Mouse (Mus musculus) cerebellum, adult 2 months (tissue): Measurements from ENCODE around the gene Gsk3b.

Experiments
- CTCF ChIP-seq: fragments of 200-500 bp; IDR thresholded peaks from 2 replicates; pipeline ENCODE4 v1.5.1; 2011; ENCODE audit warnings: low read depth, mild to moderate bottlenecking, control low read depth, low read length, moderate library complexity, borderline replicate concordance; ENCODE audit not compliant: insufficient read depth
- POLR2A ChIP-seq: fragments of 200-500 bp; IDR thresholded peaks from 2 replicates; pipeline ENCODE4 v1.6.1; 2011; ENCODE audit warnings: low read length, control low read depth, borderline replicate concordance; ENCODE audit not compliant: insufficient read depth

- TF ChIP-seq POLR2A (no peak), CTCF (no peak)
Measured at GRCm38 (mm10) chr16:38047781-38048558, 40.8 kb upstream of the Gsk3b start.
